Mouse (Mus musculus): ENCODE measurements around the gene Mrgprh.

The Mrgprh gene

GRCm38 (mm10) chr17:12875734-12876133 is at the start of gene Mrgprh:
TSS of gene Mrgprh (plus strand) at chr17:12876034.
- DNase-seq (ENCODE audit: low read depth, low spot score), result no peak

- DNase-seq (ENCODE audit: low read depth, low spot score), result no peak
Measured at GRCm38 (mm10) chr17:12830351-12830750, 45.5 kb upstream of the Mrgprh start.

GRCm38 (mm10) chr17:12832231-12832630 is 43.6 kb upstream of the Mrgprh start:
- DNase-seq (ENCODE audit: low read depth, low spot score), result no peak

- DNase-seq (ENCODE audit: low read depth, low spot score), result no peak
Measured at GRCm38 (mm10) chr17:12832657-12833056, 43.2 kb upstream of the Mrgprh start.

GRCm38 (mm10) chr17:12834317-12834716 is 41.5 kb upstream of the Mrgprh start:
- DNase-seq (ENCODE audit: low read depth, low spot score), result no peak

- DNase-seq (ENCODE audit: low read depth, low spot score), result no peak
Measured at GRCm38 (mm10) chr17:12834826-12835225, 41.0 kb upstream of the Mrgprh start.

GRCm38 (mm10) chr17:12835738-12836137 is 40.1 kb upstream of the Mrgprh start:
- DNase-seq (ENCODE audit: low read depth, low spot score), result no peak

GRCm38 (mm10) chr17:12839475-12840267 is 36.2 kb upstream of the Mrgprh start:
- DNase-seq (ENCODE audit: low read depth, low spot score), result no peak

GRCm38 (mm10) chr17:12843826-12844225 is 32.0 kb upstream of the Mrgprh start:
- no peak for DNase-seq (ENCODE audit: low read depth, low spot score)

- no peak for DNase-seq (ENCODE audit: low read depth, low spot score)
Measured at GRCm38 (mm10) chr17:12844540-12844939, 31.3 kb upstream of the Mrgprh start.

GRCm38 (mm10) chr17:12845862-12846261 is 30.0 kb upstream of the Mrgprh start:
- DNase-seq (ENCODE audit: low read depth, low spot score), result no peak

GRCm38 (mm10) chr17:12846474-12846873 is 29.4 kb upstream of the Mrgprh start:
- no peak for DNase-seq (ENCODE audit: low read depth, low spot score)

- no peak for DNase-seq (ENCODE audit: low read depth, low spot score)
Measured at GRCm38 (mm10) chr17:12847736-12848135, 28.1 kb upstream of the Mrgprh start.

- DNase-seq (ENCODE audit: low read depth, low spot score), result no peak
Measured at GRCm38 (mm10) chr17:12849778-12850382, 26.0 kb upstream of the Mrgprh start.

GRCm38 (mm10) chr17:12851689-12852088 is 24.1 kb upstream of the Mrgprh start:
- no peak for DNase-seq (ENCODE audit: low read depth, low spot score)

GRCm38 (mm10) chr17:12853821-12854220 is 22.0 kb upstream of the Mrgprh start:
- DNase-seq (ENCODE audit: low read depth, low spot score), result no peak

- DNase-seq (ENCODE audit: low read depth, low spot score), result no peak
Measured at GRCm38 (mm10) chr17:12854386-12854785, 21.4 kb upstream of the Mrgprh start.

- no peak for DNase-seq (ENCODE audit: low read depth, low spot score)
Measured at GRCm38 (mm10) chr17:12857395-12857794, 18.4 kb upstream of the Mrgprh start.

- DNase-seq (ENCODE audit: low read depth, low spot score), result peak; percentile 40
Measured at GRCm38 (mm10) chr17:12858072-12858471, 17.8 kb upstream of the Mrgprh start.

- DNase-seq (ENCODE audit: low read depth, low spot score), result no peak
Measured at GRCm38 (mm10) chr17:12859006-12859520, 16.8 kb upstream of the Mrgprh start.

GRCm38 (mm10) chr17:12864111-12864510 is 11.7 kb upstream of the Mrgprh start:
- DNase-seq (ENCODE audit: low read depth, low spot score), result no peak

- no peak for DNase-seq (ENCODE audit: low read depth, low spot score)
Measured at GRCm38 (mm10) chr17:12865407-12865806, 10.4 kb upstream of the Mrgprh start.

GRCm38 (mm10) chr17:12866853-12867252 is 9.0 kb upstream of the Mrgprh start:
- DNase-seq (ENCODE audit: low read depth, low spot score), result no peak
